Mouse (Mus musculus) heart, embryonic 15.5 days (tissue): ENCODE data around the gene Spin2e. TPM values are rescaled to one million over a fixed set of nuclear protein-coding genes. Genes with fewer than 3 reads are reported as not detected.
"Not testable (repeated sequence)": the region's sequence is repeated elsewhere in the genome, so short reads cannot be mapped to it uniquely, and the experiment has no call there.

ENCODE experiments used
- ATAC-seq: fragments of 200-750 bp; cut with Nextera tagmentation; replicated peaks from 2 replicates; pipeline ENCODE4 v1.8.0; 2017; ENCODE audit warnings: low read depth, moderate TSS enrichment; ENCODE audit not compliant: insufficient number of reproducible peaks, insufficient read depth, low FRiP score
- H3K27ac ChIP-seq: fragments of 300-500 bp; sonication (generic); 2 replicates; pipeline ENCODE4 v1.5.1; 2015; ENCODE audit warnings: mild to moderate bottlenecking, inconsistent platforms
- H3K27me3 ChIP-seq: fragments of 300-500 bp; sonication (generic); 2 replicates; pipeline ENCODE4 v1.6.1; 2015; ENCODE audit warnings: inconsistent platforms
- H3K36me3 ChIP-seq: fragments of 300-500 bp; sonication (generic); 2 replicates; pipeline ENCODE4 v1.6.1; 2015; ENCODE audit warnings: mild to moderate bottlenecking, inconsistent platforms
- H3K4me1 ChIP-seq: fragments of 300-500 bp; sonication (generic); replicated peaks from 2 replicates; pipeline ENCODE4 v1.6.1; 2015; ENCODE audit warnings: inconsistent platforms
- H3K4me2 ChIP-seq: fragments of 300-500 bp; sonication (generic); 2 replicates; pipeline ENCODE4 v1.6.1; 2015; ENCODE audit warnings: inconsistent platforms, mild to moderate bottlenecking, moderate library complexity
- H3K4me3 ChIP-seq: fragments of 300-500 bp; sonication (generic); 2 replicates; pipeline ENCODE4 v1.5.1; 2015; ENCODE audit warnings: mild to moderate bottlenecking, inconsistent platforms
- H3K9ac ChIP-seq: fragments of 300-500 bp; sonication (generic); 2 replicates; pipeline ENCODE4 v1.6.1; 2015; ENCODE audit warnings: mild to moderate bottlenecking, inconsistent platforms
- H3K9me3 ChIP-seq: fragments of 300-500 bp; sonication (generic); replicated peaks from 2 replicates; pipeline ENCODE4 v1.6.1; 2016; ENCODE audit warnings: inconsistent platforms
- WGBS: fragments of 180-500 bp; shearing (Covaris S2); methylation state at CpG from one replicate; pipeline ENCODE4 v1.1.7; 2015; ENCODE audit warnings: mixed read lengths; 5-methylcytosine and 5-hydroxymethylcytosine counted together
- polyA plus RNA-seq: library from polyadenylated mRNA; unstranded; fragments of >200 nt; fragmentation: Nextera tagmentation; extraction: Ambion mirVana; gene quantifications from 2 replicates; pipeline ENCODE4 v1.2.1, GENCODE M21; 2015

The Spin2e gene
- not detected in 2 replicates for polyA plus RNA-seq

- not testable (repeated sequence) for H3K4me2 ChIP-seq, H3K27ac ChIP-seq, ATAC-seq, H3K9ac ChIP-seq, H3K36me3 ChIP-seq, H3K4me3 ChIP-seq, H3K27me3 ChIP-seq, H3K4me1 ChIP-seq, H3K9me3 ChIP-seq
- WGBS = 74% methylated on average over 2 of the region's 2 CpGs
Measured at GRCm38 (mm10) chrX:31618820-31619219, at the start of gene Spin2e. Gene Spin2e, minus strand, starts transcription at chrX:31618920.

- H3K9me3 ChIP-seq, ATAC-seq, H3K4me1 ChIP-seq, H3K4me2 ChIP-seq, H3K36me3 ChIP-seq, H3K27me3 ChIP-seq, H3K4me3 ChIP-seq, H3K9ac ChIP-seq, H3K27ac ChIP-seq: not testable (repeated sequence)
- no CpG with 5 or more reads among the region's 1 CpGs for WGBS
Measured at GRCm38 (mm10) chrX:31574183-31574582, 44.5 kb downstream of the Spin2e start, which contains the start of gene Gm21883. Gene Gm21883, minus strand, starts transcription at chrX:31574283.

Other genes with a start within 250 kb of the Spin2e start
- not detected in 2 replicates for gene Btbd35f19, start 235.0 kb downstream of the Spin2e start, polyA plus RNA-seq
- gene Gm21883, start 44.6 kb downstream of the Spin2e start, polyA plus RNA-seq = not detected in 2 replicates
- gene Btbd35f25, start 98.2 kb upstream of the Spin2e start, polyA plus RNA-seq = not detected in 2 replicates